Mouse (Mus musculus): ENCODE results near the gene Hmga1. TPM values are rescaled to one million over a fixed set of nuclear protein-coding genes. Genes with fewer than 3 reads are reported as not detected.
A peak's percentile ranks its signal among the peaks of the same experiment; 100 is the strongest.

Gene Hmga1
- total RNA-seq (2021) = 10 to 100 TPM; 54.8 to 59.1 TPM

DNA sequence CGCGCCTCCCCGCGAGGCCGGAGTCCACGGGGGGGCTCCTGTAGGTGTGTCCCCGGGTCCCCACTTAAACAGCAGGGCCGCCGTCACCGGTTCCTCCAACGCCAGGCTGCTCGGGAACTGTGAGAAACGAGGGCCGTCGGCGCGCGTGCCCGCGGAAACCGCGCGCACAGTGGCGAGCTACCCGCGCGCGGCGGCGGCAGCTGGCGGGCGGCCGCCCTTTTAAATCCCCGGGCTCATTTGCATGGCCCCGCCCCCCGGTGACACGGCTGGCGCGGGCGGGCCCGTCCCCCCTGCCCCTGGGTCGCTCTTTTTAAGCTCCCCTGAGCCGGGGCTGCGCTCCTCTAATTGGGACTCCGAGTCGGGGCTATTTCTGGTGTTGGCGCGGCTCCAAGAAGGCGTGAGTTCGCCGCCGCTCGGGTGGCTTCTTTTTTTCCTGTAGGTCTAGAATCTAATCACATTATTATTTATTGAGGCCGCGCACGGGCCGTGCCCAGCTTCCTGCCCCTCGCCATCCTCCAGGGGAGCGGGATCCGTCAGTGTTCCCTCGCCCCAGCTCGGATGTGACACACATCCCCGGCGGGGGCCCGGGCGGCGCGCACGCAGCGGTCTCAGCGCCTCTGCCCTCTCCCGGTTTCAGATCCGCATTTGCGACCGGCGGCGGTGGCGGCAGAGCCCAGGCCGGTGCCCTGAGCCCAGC lies at the start of gene Hmga1:
Gene Hmga1, plus strand, starts transcription at position 183 of the 697 bp plus-strand sequence.
- DNase-seq = peak; percentile 88

DNA sequence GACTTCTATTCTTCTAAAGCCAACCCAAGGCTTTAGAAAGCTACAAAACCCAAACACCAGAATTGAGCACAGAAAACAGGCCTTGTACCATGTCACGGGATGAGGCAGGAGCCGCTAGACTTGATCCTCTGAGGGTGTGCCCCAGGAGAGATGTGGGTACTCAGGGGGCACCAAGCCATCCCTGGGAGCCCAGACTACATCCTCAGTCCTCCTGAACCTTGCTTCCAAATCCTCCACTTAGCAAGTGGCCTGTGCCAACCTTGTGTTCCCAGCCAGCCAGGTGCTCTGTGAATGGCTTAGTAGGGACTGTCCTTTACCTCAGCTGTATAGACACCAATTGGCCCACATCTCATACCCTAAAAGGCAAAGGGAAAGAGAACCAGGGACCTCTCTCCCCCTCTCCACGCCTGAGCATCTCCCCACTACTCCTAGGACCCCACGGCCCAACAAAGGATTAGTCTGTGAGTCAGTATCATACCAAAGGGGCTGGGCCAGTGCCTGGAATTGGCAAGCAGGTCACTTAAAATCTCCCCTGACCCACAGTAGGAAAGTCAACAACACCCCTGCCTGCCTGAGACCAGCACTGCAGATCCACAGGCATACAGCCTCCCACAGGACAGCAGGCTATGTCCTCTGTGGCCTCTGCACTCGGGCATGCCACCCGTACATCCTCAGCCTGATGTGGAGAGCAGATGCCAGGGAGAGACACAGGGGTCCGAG lies 49.3 kb upstream of the Hmga1 start:
- DNase-seq = no peak

DNA sequence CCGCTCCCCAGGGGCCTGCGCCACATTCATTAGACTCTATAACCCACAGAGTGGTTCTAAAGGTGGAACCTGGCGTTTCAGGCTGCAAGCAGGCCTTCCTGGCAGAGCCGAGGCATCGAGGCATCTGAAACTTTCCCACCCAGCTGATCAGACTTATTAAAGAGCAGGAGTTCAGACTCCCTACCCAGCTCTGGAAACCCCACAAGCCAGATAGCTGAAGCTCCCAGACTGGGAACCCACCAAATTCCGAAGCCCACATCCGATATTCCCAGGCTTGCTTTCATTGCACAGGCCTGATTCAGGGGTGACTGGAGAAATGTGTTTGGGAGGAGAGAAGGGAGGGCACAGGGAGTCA lies 48.7 kb upstream of the Hmga1 start:
- DNase-seq = no peak

DNA sequence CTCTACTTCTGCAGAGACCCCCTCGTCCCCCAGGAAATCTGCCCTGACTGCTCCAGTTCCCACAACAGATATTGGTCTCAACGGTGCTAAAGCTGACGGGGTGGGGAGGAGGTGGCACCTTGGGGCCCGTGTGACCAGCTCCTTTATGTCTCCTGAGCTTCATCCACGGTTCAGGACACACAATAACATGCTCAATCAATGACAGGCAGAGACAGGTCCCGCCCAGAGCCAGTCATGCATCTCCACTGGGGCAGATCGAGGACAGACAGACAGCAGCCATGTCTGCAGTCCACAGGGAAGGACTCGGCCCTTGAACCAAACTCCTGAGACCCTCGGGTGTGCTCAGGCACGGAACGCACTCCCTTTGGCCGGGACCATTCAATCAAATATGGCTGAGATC lies 48.3 kb upstream of the Hmga1 start:
- DNase-seq = no peak

DNA sequence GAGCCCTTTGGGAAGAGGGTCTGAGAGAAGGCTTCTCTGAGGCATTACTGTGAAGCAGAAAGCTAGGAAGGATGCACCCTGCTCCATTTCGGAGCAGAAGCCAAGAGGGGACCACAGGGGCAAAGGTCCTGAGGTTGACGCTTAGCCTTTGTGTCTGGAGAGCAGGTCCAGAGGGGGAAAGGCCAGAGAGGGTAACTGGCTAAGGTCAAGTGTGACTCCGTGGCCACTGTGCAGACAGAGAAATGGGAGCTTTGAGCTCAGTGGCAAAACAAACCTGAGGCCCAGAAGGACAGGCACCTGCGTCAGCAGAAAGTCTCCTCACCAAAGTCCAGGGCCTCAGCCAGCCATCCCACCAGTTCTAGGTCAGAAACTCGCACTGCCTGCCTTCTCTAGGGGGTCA lies 47.8 kb upstream of the Hmga1 start:
- DNase-seq = no peak

DNA sequence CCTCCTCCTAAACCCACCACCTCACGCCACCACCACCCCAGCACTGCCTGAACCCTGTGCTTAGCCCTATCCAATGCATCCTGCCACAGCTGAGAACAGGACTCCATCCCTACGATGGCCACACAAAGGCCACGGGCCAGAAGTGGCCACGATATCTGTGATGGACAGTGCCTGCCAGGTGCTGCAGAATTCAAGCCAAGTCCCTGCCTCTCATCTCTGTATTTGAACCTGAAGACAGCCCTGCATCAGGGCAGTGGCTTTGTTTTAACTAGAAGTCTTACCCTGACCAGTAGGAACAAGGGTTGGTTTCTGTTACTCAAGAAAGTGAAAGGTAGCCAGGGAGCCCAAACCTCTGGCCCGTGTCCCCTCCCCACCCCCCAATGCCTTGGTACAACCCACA lies 47.2 kb upstream of the Hmga1 start:
- no peak for DNase-seq

DNA sequence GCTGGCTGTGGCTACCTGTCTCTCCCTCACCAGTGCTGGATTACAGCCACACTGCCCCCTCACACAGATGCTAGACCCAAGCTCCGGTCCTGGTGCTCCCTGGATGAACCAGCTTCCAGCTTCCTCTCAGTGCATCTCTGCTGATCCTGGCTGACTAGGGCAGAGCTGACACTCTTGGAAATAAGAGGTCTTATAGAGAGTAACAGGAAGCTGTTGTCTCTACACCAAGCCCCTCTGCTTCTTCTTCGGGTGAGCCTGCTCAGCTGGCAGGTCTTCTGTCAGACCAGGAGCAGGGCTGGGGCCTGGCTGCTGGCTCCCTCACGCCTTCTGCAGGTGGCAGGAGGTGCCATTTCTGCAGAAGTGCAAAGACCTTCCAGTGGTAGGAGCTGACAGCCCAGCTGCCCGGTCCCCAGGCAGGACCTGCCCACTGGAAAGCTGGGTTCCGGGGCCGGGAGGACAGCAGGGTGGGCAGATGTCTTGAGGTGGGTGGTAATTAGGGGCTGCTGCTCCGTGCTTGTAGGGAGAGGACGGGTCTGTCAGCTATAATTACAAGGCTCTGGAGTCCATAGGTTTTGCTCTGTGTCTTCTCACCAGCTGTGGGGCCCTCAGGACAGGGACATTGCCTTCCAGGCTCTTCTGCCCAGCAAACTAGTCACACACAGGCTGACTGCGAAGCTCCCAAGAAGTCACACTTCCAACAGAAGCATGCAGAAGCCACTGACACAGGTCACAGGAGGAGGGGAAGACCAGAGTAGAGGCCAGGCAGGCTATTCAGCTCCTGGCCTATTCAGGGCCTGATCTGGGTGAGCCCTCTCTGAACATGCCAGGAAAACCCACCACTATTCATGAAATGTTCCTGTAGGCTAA lies 45.8 kb upstream of the Hmga1 start:
- no peak for DNase-seq

DNA sequence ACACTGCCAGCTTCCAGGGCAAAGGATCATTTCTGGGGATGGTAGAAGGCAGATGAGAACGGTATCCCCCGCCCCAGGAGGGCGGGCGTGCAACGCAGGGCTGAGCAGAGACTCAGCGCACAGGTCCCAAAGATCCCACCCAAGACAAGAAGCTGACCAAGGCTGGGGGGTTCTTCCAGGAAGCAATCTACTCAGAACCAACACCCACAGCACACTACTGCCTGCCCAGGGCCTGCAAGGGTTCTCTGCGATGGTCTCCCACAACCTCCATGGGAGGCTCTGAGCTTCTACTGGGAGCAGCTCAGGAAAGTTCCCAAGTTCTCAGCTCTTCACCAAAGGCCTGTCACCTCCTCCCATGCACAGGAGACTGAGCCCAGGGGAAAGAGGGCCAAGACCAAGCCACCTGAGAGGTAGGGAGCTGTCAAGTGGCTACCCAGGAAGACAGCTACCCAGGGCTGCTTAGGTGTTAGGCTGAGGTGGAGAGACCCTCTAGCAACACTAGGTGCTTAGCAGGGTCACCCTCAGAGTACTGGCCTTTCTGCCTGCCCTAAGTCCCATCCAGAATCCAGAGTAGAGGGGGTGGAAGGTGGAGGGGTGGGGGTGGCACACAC lies 45.1 kb upstream of the Hmga1 start:
- DNase-seq = no peak

DNA sequence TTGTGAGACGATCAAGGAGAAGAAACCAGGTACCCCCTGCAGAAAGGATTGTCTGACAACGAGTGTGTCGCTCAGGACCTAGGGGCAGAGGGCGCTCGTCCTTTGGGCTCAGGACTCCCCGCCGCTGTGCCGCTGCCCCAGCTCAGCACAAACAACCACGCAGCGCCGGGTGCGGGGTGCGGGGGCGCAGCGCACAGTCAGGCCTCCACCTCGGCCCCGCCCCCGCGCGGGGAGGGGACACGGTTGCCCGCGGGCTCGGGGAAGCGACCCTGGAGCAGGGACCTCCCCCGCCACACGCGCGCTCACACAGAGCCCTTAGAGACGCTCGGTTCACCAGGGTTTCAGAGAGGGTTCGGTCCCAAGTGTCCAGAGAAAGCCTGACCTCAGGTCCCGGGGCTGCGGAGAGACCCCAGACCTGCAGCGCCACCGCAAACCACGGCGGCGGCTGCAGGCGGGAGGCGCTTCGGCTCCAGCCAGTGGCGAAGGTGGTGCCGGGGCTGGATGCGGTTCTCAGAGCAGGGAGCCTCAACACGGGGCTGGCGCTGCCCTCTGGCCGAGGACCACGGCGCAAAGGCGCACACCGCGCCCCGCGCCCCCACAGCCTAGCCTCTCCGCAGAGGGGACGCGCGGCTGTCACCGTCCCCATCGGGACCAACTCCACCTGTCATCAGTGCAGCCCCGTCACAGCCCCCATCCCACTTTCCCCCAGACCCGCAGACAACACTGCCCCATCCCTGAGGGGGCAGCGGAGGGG lies 44.3 kb upstream of the Hmga1 start:
- no peak for DNase-seq

DNA sequence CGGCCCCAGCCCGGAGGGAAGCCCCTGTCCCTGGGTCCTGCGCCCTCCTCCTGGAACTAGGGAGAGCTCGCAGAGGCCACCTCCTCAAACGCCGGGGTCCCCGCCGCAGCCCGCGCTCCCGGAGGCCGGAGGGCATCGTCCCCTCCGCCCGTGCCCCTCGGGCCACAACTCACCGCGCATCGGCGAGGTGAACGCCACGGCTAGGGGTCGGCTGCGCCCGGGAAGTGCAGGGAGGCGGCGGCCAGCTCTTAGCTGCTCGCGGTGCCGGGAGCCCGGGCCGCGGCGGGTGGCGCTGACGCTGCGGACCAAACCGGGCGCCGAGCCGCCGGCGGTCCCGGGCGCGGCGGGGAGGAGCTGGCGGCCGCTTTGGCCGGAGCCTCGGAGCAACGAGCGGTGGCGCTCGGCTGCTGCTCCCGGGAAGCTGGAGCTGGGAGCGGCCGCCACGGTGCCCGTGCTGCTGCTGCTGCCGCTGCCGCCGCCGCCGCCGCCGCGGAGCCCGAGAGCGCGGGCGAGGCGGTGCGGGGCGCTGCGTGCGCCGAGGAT lies 43.6 kb upstream of the Hmga1 start:
- DNase-seq = no peak

DNA sequence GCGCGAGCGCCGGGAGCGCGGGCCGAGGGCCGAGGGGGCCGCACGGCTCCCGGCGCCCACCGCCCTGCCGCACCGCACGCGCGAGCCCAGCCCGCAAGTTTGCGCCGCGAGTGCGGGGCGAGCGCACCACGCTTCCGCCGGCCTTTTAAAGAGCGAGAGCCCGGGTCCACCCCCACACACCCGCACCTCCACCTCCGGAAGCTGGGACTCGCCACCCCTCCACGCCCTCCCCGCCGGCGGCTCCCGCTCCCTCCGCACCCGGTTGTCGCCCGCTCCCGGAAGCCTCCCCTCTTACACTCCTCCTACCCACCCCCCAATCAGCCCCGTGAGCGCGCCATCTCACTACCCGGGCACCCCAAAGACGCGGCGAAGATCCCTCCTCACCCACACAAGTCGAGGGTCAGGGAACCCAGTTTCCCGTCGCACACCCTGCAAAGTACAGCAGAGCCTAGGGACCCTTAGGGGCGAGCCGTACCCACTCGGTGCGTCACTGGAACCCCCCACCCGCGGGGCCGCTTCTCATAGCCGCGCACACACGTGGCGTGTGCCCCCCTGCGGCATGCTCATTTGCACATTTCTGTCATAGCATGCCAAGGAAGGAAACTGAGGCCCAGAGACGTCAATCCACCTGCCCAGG lies 42.9 kb upstream of the Hmga1 start:
- no peak for DNase-seq

DNA sequence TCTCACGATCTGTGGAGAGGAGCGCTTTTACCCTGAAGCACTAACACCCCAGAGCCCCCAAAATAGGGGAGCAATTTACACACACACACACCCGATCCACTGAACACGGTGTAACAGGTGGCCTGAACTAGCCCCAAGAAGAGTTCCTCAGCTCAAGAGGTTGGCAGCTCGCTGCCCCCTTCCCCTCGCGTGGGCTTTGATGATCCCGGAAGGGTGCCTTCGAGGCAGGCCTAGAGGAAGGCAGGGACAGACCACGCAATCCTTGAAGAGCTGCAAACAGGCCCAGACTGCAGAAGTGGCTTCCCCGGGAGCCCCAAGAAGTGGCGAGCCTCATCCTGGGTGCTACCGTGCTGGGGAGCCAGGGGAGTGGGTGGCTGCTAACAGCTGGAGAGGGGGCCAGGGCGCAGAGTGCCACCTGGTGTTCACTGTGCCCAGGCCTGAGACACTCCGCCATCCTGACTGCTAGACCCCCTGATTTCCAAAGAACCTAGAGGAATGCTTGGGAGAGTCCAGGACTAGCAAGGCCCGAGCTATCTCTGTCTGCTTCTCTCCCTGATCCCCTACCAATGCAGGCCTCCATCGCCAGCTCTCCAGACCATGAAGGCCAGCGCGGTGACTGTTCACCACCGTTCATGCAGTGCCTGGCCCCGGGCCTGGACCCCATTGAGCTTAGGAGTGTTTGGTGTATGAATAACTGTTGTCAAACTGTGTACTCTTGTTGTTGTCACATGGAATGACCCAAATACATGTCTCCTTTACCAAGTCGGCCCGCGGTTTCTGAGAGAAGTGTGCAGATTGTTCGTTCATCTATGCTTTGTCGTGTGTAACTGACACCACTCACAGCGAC lies 42.2 kb upstream of the Hmga1 start:
- DNase-seq = no peak

DNA sequence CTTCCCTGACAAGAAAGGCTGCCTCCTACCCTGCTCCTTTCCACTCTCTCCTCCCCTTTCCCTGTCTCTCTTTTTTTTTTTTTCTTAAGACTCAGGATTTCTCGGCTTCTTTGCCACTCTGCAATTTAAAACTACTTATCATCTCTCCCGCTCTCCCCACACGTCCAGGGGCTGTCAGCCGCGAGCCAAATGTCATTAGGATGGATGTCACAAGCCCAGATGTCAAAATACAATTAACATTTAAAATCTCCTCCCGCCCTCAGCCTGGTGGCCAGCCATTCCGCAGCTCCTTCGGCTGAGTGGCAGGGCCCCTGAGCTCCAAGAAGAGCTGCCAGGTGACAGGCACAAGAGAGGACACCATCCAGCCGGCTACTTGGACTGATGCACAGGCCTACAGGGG lies 38.0 kb upstream of the Hmga1 start:
- no peak for DNase-seq

DNA sequence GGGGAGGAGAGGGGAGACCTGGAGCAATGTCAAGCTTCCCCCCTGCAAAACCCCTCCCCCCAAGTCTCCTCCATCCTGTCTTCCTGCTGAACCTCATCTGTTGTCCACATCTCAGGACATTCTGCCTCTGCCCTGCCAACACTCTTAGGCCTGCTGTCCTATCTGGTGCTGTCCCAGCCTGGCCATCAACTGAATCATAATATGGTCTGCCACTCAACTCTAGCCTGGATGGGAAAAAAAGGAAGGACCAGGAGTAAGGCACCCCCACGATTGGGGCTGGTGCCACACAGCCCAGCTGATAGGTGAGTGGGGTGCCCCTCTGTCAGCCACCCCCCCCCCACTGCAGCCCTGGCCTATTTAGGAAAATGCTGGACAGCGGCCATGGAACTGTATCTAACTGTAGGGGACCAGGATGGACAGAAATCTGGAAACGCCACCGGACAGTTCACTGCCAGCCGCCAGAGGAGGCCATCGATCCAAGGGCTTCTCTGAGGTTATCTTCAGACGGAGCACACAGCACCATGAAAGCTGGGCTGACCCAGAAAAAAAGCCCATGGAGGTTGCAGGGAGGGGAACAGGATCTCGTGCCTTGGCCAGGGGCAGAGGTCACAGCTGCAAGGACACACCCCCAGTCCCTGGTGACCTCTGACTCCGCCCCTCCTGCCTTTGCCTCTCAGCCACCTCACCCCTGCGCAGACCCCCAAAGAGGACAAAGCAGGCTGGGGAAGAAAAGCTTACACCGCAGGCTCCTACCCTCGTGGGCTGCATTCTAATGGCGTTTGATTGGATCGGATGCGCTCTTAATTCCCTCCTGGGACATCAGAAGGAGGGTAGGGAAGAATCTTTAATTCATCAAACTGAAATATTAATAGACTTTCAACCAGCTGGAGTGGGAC lies 37.3 kb upstream of the Hmga1 start:
- DNase-seq = no peak

DNA sequence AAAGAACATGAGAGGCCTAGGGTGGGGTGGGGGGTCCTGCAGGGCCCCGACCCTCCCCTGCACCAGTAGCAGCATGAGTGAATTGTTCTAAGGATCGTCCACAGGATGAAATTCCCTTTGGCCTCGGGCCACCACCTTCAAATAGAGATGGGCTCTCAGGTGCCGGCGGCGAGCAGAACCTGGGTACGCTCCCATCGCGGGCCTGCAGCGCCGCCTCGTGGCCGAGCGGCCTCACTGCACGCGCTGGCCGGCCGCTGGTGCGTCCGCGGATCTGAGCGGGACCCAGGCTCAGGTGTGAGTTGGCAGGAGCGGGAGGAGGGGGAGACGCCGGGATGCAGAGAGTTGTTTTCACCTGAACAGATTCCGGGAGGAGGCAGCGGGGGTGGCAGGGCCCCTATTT lies 35.7 kb upstream of the Hmga1 start:
- DNase-seq = peak; percentile 69

DNA sequence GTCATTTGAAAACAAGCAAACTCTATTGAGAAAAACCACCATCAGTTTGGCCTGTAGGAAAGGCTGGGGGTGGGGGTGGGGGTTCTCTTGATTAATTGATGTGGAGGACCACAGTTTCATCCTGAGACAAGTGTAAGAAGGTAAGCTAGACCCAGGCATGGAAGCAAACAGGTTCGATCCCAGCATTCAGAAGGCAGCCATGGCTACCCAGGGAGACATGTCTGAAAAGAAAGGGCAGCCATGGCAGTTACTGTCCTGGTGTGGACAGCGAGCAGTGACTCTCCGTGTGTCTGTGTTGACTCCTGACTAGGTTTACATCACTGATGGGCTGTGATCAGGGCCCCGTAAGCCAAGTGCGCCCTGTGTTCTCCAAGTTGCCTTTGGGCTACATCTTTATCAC lies 35.0 kb upstream of the Hmga1 start, which contains the start of gene Grm4:
Gene Grm4, minus strand, starts transcription at position 101 of the 400 bp plus-strand sequence.
- DNase-seq = no peak

DNA sequence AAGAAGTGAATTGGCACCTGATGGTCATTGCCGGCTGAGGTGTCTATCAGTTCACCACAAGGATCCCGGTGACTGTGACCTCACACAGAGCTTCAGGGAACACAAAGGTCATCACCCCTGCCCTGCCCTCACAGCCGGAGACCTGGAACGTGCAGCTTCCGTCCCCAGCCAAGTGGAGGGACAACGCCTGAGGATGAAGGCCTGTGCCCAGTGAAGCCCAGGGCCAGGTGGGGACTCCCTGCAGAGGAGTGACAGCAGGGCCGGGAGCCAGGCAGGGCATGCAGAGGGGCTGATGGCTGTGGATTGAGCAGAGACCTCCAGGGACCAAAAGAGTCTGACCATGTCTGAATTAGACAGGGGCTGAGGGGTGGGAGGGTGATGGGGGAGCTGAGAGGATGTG lies 33.2 kb upstream of the Hmga1 start:
- DNase-seq = no peak

DNA sequence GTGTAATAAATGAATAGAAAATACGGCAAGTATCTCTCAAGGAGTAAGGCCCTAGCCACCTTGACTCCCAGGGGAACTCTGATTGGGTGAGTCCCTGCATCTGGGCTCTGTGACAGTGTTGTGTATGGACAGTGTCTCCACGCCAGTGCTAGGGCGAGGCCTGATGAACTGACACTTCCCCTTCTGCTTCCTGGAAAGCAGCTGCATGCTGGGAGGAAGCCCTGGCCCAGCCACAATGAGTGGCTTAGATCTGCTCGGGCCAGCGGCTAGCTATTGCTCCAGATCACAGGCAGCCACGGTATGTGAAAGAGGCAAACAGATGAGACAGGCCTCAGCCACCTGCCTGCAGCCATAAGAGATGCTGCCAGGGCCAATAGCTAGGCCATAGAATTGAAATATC lies 29.1 kb upstream of the Hmga1 start:
- no peak for DNase-seq

DNA sequence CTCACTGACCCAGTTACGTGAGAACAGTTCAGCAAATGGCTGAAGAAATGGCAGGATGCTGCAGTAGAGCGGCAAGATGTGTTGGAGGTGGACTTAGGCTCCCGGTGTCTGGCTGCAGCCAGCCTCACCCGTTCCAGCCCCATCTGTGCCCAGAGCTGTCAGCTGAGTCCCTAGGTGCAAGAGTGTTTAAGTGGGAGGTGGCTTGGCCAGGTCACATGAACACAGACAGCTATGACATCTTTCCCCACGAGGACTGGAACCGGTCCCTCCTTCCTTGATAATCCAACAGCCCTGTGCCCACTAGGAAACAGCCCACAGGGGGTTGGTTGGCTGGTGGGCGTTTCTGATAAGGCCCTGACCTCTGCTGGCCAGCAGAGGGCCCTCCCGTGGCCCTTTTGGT lies 28.3 kb upstream of the Hmga1 start:
- no peak for DNase-seq

Measured in heart, postnatal 4 days (tissue).